Mouse (Mus musculus) right cerebral cortex, adult 18-20 months (tissue): Measurements from ENCODE around the gene Dmrtc2.

Experiments used
- DNase-seq: peaks from one replicate; pipeline ENCODE4 v3.0.0; 2022; ENCODE audit warnings: mixed read lengths

Gene Dmrtc2

GRCm38 (mm10) chr7:24902630-24903443 lies 33.0 kb downstream of the Dmrtc2 start, which contains the start of gene Arhgef1:
TSS of gene Arhgef1 (plus strand) at chr7:24902912.
- DNase-seq: peak; percentile 33

DNA sequence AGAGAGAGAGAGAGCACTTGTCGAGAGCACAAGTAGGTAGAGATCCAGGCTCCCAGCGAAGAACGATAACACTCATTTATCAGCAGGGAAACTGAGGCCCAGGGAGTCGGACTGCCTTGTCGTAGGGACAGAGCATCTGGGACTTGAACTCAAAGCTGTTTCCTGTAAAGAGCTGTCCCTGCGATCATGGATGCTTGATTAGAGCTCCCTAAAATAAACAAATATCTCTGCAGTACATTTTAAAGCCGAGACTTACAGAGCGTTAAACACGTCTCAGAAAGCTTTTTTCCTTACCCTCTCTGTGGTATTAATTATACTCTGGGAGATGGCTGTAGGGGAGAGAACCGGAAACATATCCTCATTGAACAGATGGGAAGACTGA lies 33.6 kb downstream of the Dmrtc2 start:
- no peak for DNase-seq

DNA sequence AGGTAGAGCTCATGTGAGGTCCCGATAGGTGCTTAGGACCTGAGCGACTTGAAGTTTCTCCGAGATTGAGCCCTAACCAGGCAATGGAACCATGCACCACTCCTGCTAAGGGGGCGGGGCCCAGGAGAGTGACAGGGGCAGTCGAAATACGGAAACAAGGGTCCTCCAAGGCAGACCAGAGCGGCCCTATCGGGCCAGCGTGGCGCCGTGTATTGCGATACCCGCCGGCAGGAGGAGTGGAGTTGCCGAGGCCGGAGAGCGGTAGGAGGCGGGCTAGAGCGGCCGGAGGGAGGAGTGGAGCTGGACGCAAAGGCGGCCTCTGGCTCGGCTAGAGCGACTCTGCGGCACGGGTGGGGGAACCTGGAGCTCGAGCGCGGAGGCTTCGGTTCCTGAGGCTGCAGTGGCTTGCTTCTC lies 34.2 kb downstream of the Dmrtc2 start:
- DNase-seq: peak; percentile 99

DNA sequence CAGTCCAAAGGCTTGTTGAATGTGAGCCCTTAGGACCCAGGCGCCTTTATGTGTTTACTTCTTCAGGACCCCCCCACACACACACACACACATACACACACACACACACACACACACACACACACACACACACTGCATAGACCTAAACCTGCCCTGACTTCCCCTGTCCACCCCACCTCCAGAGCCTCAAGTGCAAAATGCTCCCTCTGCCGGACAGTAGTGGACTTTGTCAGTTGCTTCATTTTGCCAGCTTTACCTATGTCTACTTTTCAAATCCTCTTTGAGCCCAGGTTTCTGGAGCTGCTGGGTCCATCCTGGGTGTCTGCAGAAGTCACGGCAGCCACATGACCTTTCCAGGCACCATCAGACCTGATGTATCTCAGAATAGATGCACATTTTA lies 35.1 kb downstream of the Dmrtc2 start:
- DNase-seq: peak; percentile 40

DNA sequence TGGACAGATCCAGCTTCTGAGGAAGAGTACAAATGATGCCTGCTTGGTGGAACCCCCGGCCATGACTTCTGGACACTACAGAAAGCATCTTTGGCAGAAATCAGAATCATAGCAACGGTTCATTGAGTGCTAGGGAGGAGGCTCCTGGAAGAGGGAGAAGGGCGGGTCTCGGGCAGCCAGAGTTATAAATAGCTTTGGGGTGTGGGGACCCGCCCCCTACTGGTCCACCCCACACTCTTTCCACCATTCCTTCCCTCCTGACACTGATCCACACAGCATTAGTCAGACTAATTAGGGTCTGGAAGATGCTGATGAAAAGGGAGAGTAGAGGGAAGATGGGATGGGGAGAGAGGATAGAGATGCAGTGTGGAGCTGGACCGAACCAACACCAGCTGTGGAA lies 36.7 kb downstream of the Dmrtc2 start:
- DNase-seq: no peak

GRCm38 (mm10) chr7:24907211-24907748 lies 37.4 kb downstream of the Dmrtc2 start:
- DNase-seq: no peak

DNA sequence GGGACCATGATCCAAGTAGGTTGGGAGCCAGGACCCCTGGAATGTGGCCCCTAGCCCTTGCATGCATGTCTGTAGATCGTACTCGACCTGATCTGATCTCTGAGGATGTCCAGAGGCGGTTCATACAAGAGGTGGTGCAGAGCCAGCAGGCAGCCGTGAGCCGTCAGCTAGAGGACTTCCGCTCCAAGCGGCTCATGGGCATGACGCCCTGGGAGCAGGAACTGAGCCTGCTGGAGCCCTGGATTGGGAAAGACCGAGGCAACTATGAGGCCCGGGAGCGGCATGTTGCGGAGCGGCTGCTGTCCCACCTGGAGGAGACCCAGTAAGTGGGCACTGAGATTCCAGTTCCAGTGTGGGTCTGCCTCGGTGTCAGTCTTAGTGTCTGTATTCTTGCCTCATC lies 42.6 kb downstream of the Dmrtc2 start:
- DNase-seq: no peak

DNA sequence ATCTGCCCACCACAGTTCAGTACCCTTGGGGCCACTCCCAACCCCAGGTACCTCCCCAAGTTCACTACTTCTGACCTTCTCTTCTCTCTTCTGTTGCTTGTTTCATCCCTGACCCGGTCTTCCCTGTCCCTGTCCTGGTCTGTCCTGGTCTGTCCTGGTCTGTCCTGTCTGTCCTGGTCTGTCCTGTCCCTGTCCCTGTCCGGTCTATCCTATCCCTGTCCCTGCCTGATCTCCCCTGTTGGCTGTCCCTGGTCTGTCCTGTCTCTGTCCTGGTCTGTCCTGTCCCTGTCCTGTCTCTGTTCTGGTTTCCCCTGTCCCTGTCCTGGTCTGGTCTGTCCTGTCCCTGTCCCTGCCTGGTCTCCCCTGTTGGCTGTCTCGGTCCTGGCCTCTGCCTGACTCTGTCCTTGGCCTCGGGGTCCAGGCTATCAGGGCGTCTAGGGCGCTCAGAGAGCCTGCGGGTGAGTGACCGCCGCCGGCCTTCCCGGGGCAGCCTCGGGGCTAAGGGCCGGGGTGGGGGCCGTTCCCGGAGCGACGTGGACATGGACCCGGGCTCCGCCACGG lies 49.0 kb downstream of the Dmrtc2 start:
- DNase-seq: no peak

- DNase-seq: peak; percentile 38
Observed at GRCm38 (mm10) chr7:24919728-24920127, 49.9 kb downstream of the Dmrtc2 start.
